Mouse (Mus musculus): ENCODE data around the gene Nck1. TPM values are rescaled to one million over a fixed set of nuclear protein-coding genes. Genes with fewer than 3 reads are reported as not detected.

Gene Nck1
- polyA plus RNA-seq, 1 experiment from 2014 or later = 51.9 TPM

GRCm38 (mm10) chr9:100460203-100460602 lies 85.7 kb downstream of the Nck1 start:
- H3K4me2 ChIP-seq = no peak overlapping the region
- no peak overlapping the region for H3K27ac ChIP-seq (ENCODE audit: low read depth, low read length)
- H3K4me1 ChIP-seq (replicated peaks; ENCODE audit: control insufficient read depth, insufficient read depth, low read length) = no peaks in the 10 kb centered on the region
- no peaks in the 10 kb centered on the region for H3K36me3 ChIP-seq (ENCODE audit: control insufficient read depth, insufficient read depth, low read length)
- no peaks in the 10 kb centered on the region for H3K27me3 ChIP-seq (replicated peaks; ENCODE audit: control insufficient read depth, insufficient read depth, low read length)
- no peak overlapping the region for H3K9ac ChIP-seq (ENCODE audit: low read depth, low read length)
- no peaks in the 10 kb centered on the region for H3K9me3 ChIP-seq (ENCODE audit: control insufficient read depth, low read length)
- DNase-seq (ENCODE audit: low spot score) (no peak), ATAC-seq (replicated peaks; ENCODE audit: low FRiP score) (no peak)
- WGBS = 90% methylated on average over 9 of the region's 9 CpGs
- no peak overlapping the region for H3K4me3 ChIP-seq (ENCODE audit: low read depth, low read length)

GRCm38 (mm10) chr9:100457971-100458681 lies 87.8 kb downstream of the Nck1 start:
- ATAC-seq (replicated peaks; ENCODE audit: low FRiP score) = no peak
- H3K27me3 ChIP-seq (replicated peaks; ENCODE audit: control insufficient read depth, insufficient read depth, low read length) = no peaks in the 10 kb centered on the region
- no peak for DNase-seq (ENCODE audit: low spot score)
- no peak overlapping the region for H3K4me2 ChIP-seq
- H3K4me3 ChIP-seq (ENCODE audit: low read depth, low read length) = no peak overlapping the region
- H3K36me3 ChIP-seq (ENCODE audit: control insufficient read depth, insufficient read depth, low read length) = no peaks in the 10 kb centered on the region
- H3K9ac ChIP-seq (ENCODE audit: low read depth, low read length) = no peak overlapping the region
- WGBS = 79% methylated on average over 17 of the region's 17 CpGs
- H3K4me1 ChIP-seq (replicated peaks; ENCODE audit: control insufficient read depth, insufficient read depth, low read length) = no peaks in the 10 kb centered on the region
- H3K9me3 ChIP-seq (ENCODE audit: control insufficient read depth, low read length) = no peaks in the 10 kb centered on the region
- H3K27ac ChIP-seq (ENCODE audit: low read depth, low read length) = no peak overlapping the region

DNA sequence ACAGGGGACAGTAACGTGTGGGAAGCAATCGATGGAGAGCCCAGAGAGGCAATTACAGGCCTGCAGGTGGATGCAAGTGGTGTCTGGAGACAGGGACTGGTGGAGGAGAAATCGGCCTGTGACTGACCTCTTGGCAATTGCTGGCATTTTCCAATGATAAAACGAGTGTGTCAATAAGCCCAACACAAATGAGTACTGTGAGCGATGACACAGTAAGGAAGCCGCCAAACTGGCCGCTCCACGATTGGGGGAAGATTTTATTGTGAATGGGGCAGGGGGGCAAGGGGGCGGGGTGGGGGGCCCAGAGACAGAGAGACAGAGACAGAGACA lies 91.3 kb downstream of the Nck1 start:
- Histone ChIP-seq H3K4me2 (peak overlapping the region; percentile 77), H3K9ac (ENCODE audit: low read depth, low read length) (peak overlapping the region; percentile 46), H3K9me3 (ENCODE audit: control insufficient read depth, low read length) (no peaks in the 10 kb centered on the region), H3K4me1 (replicated peaks; ENCODE audit: control insufficient read depth, insufficient read depth, low read length) (no peaks in the 10 kb centered on the region), H3K4me3 (ENCODE audit: low read depth, low read length) (peak overlapping the region; percentile 42), H3K27me3 (replicated peaks; ENCODE audit: control insufficient read depth, insufficient read depth, low read length) (no peaks in the 10 kb centered on the region), H3K36me3 (ENCODE audit: control insufficient read depth, insufficient read depth, low read length) (no peaks in the 10 kb centered on the region), H3K27ac (ENCODE audit: low read depth, low read length) (no peak overlapping the region)
- ATAC-seq (replicated peaks; ENCODE audit: low FRiP score) (peak; percentile 47; the same call in 1 of the 2 replicates), DNase-seq (ENCODE audit: low spot score) (no peak)
- WGBS = 18% methylated on average over 9 of the region's 9 CpGs

DNA sequence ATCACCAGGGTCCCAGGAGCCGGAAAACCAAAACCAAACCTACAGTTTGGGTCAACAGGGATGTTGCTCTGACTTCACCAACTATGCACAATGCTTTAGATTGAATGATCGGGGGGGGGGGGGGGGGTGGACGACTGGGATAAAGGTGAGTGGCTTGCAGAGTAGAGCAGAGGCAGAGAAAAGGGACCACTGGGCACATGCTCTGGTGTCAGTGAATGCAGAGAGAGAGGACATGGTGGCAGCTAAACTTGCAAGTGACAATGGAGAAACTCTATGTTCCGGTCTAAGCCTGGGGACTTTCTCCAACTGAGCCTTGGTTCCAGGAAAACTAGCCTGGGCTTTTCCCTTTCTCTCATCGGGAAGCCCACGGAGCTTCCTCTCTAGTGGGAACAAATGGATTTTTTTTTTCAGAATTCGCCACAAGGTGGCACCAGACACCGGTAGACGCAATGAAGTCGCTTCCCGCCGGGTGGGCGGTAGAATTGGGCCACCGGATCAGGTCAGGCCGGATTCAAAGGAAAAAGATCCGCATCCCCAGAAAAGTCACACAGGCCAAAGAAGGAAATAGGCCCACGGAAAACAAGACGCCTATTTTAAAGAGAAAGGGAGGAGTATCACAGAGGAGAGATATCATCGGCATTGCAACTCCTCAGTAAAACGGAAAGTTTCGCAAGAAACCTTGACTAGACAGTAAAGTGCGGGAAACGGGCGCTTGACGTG lies 91.8 kb downstream of the Nck1 start:
- H3K4me1 ChIP-seq (replicated peaks; ENCODE audit: control insufficient read depth, insufficient read depth, low read length) = no peaks in the 10 kb centered on the region
- 6% methylated on average over 25 of the region's 25 CpGs for WGBS
- peak; percentile 58; the same call in 1 of the 2 replicates for ATAC-seq (replicated peaks; ENCODE audit: low FRiP score)

GRCm38 (mm10) chr9:100452432-100452831 lies 93.5 kb downstream of the Nck1 start:
- Histone ChIP-seq H3K4me1 (replicated peaks; ENCODE audit: control insufficient read depth, insufficient read depth, low read length) (no peaks in the 10 kb centered on the region), H3K4me3 (ENCODE audit: low read depth, low read length) (no peak overlapping the region), H3K4me2 (no peak overlapping the region), H3K27ac (ENCODE audit: low read depth, low read length) (no peak overlapping the region), H3K9ac (ENCODE audit: low read depth, low read length) (no peak overlapping the region), H3K36me3 (ENCODE audit: control insufficient read depth, insufficient read depth, low read length) (no peaks in the 10 kb centered on the region), H3K27me3 (replicated peaks; ENCODE audit: control insufficient read depth, insufficient read depth, low read length) (no peaks in the 10 kb centered on the region), H3K9me3 (ENCODE audit: control insufficient read depth, low read length) (no peaks in the 10 kb centered on the region)
- no peak for ATAC-seq (replicated peaks; ENCODE audit: low FRiP score)
- no peak for DNase-seq (ENCODE audit: low spot score)
- 58% methylated on average over 6 of the region's 6 CpGs for WGBS

More for the DNA sequence above, 91.8 kb downstream of the Nck1 start:
- peak; percentile 72 for DNase-seq (ENCODE audit: low spot score)
- Histone ChIP-seq H3K27ac (ENCODE audit: low read depth, low read length) (no peak overlapping the region), H3K4me3 (ENCODE audit: low read depth, low read length) (peak overlapping the region; percentile 42), H3K4me2 (peak overlapping the region; percentile 77), H3K36me3 (ENCODE audit: control insufficient read depth, insufficient read depth, low read length) (no peaks in the 10 kb centered on the region), H3K27me3 (replicated peaks; ENCODE audit: control insufficient read depth, insufficient read depth, low read length) (no peaks in the 10 kb centered on the region), H3K9ac (ENCODE audit: low read depth, low read length) (peak overlapping the region; percentile 46), H3K9me3 (ENCODE audit: control insufficient read depth, low read length) (no peaks in the 10 kb centered on the region)

GRCm38 (mm10) chr9:100446059-100446686 lies 99.8 kb downstream of the Nck1 start:
- Histone ChIP-seq H3K4me1 (replicated peaks; ENCODE audit: control insufficient read depth, insufficient read depth, low read length) (no peaks in the 10 kb centered on the region), H3K9me3 (ENCODE audit: control insufficient read depth, low read length) (no peaks in the 10 kb centered on the region), H3K27ac (ENCODE audit: low read depth, low read length) (no peak overlapping the region), H3K27me3 (replicated peaks; ENCODE audit: control insufficient read depth, insufficient read depth, low read length) (no peaks in the 10 kb centered on the region), H3K36me3 (ENCODE audit: control insufficient read depth, insufficient read depth, low read length) (no peaks in the 10 kb centered on the region), H3K9ac (ENCODE audit: low read depth, low read length) (peak overlapping the region; percentile 61), H3K4me2 (peak overlapping the region; percentile 89), H3K4me3 (ENCODE audit: low read depth, low read length) (peak overlapping the region; percentile 55)
- DNase-seq (ENCODE audit: low spot score) (peak; percentile 75), ATAC-seq (replicated peaks; ENCODE audit: low FRiP score) (peak; percentile 84)
- WGBS = under 1% methylated on average over 32 of the region's 32 CpGs

Other genes with a start within 250 kb of the Nck1 start
- gene Il20rb, start 59.3 kb downstream of the Nck1 start, polyA plus RNA-seq (2014; fragmentation: Nextera tagmentation; extraction: Ambion mirVana) = 0.59 and 0.78 TPM in 2 replicates
- gene Slc35g2, start 25.0 kb upstream of the Nck1 start, polyA plus RNA-seq (2014; fragmentation: Nextera tagmentation; extraction: Ambion mirVana) = 2.4 and 4.1 TPM in 2 replicates
- 32.3 and 39.4 TPM in 2 replicates for gene Stag1, start 51.7 kb upstream of the Nck1 start, polyA plus RNA-seq (2014; fragmentation: Nextera tagmentation; extraction: Ambion mirVana)